Mouse (Mus musculus): ENCODE results near the gene Tpst1.

DNA sequence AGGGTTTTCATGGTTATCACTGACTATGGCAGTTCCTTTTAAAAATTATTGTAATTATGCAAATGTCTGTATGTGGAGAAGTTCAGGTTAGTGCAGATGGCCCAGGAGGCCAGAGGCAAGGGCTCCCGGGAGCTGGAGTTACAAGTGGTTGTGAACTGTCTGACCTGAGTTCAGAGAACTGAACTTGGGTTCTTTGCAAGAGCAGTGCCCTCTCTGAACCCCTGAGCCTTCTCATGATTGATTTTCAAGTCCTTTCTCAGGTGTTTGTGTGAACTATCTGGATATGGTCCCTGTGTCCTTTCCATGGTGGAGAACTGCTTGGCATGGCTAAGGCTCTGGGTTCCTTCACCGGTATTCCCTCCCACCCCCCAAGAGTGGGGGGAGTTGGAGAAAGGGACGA lies 29.4 kb upstream of the Tpst1 start:
- no peak for TF ChIP-seq POLR2A (IDR thresholded peaks at IDR 0.05; ENCODE audit: borderline replicate concordance, insufficient read depth, low read length)
- no peak for TF ChIP-seq CTCF (IDR thresholded peaks at IDR 0.05; ENCODE audit: borderline replicate concordance, insufficient read depth, low read depth, low read length)
